Mouse (Mus musculus): Measurements from ENCODE around the gene Gpatch4.
A peak's percentile ranks its signal among the peaks of the same experiment; 100 is the strongest.

Gene Gpatch4

GRCm38 (mm10) chr3:88030608-88031395 lies 12.1 kb upstream of the Gpatch4 start:
- DNase-seq (ENCODE audit: low spot score in 2 of 2): no peak

GRCm38 (mm10) chr3:88033506-88033905 lies 9.4 kb upstream of the Gpatch4 start:
- DNase-seq (ENCODE audit: low spot score in 2 of 2): no peak

- DNase-seq (ENCODE audit: low spot score in 2 of 2): no peak
Measured at GRCm38 (mm10) chr3:88035561-88036293, 7.2 kb upstream of the Gpatch4 start.

- no peak for DNase-seq (ENCODE audit: low spot score in 2 of 2)
Measured at GRCm38 (mm10) chr3:88049532-88049931, 6.6 kb downstream of the Gpatch4 start.

GRCm38 (mm10) chr3:88057030-88057429 lies 14.1 kb downstream of the Gpatch4 start:
- DNase-seq (ENCODE audit: low spot score in 2 of 2): no peak

- peak; percentile 82 to 85 for DNase-seq (ENCODE audit: low spot score in 2 of 2)
Measured at GRCm38 (mm10) chr3:88057902-88058696, 15.2 kb downstream of the Gpatch4 start, which contains the start of gene Naxe. Gene Naxe, minus strand, starts transcription at chr3:88058495.

- no peak for DNase-seq (ENCODE audit: low spot score in 2 of 2)
Measured at GRCm38 (mm10) chr3:88068386-88068785, 25.5 kb downstream of the Gpatch4 start.

GRCm38 (mm10) chr3:88071783-88072182 lies 28.9 kb downstream of the Gpatch4 start:
- peak; percentile 79 to 85 for DNase-seq (ENCODE audit: low spot score in 2 of 2)

- DNase-seq (ENCODE audit: low spot score in 2 of 2): no peak
Measured at GRCm38 (mm10) chr3:88073631-88074030, 30.7 kb downstream of the Gpatch4 start.

- no peak for DNase-seq (ENCODE audit: low spot score in 2 of 2)
Measured at GRCm38 (mm10) chr3:88074351-88074750, 31.4 kb downstream of the Gpatch4 start.

- DNase-seq (ENCODE audit: low spot score in 2 of 2): no peak
Measured at GRCm38 (mm10) chr3:88074766-88075165, 31.9 kb downstream of the Gpatch4 start.

- DNase-seq (ENCODE audit: low spot score in 2 of 2): no peak
Measured at GRCm38 (mm10) chr3:88077441-88077840, 34.5 kb downstream of the Gpatch4 start.

- no peak for DNase-seq (ENCODE audit: low spot score in 2 of 2)
Measured at GRCm38 (mm10) chr3:88078204-88078603, 35.3 kb downstream of the Gpatch4 start, which contains the start of gene Ttc24. Gene Ttc24, minus strand, starts transcription at chr3:88078304.

GRCm38 (mm10) chr3:88081345-88082223 lies 38.7 kb downstream of the Gpatch4 start, which contains the start of gene Iqgap3:
Gene Iqgap3, plus strand, starts transcription at chr3:88081971.
- peak; percentile 71 to 90 for DNase-seq (ENCODE audit: low spot score in 2 of 2)

- peak in 1 of 2 experiments; percentile 30 for DNase-seq (ENCODE audit: low spot score in 2 of 2)
Measured at GRCm38 (mm10) chr3:88082224-88082618, 39.3 kb downstream of the Gpatch4 start.

GRCm38 (mm10) chr3:88082663-88083062 lies 39.8 kb downstream of the Gpatch4 start:
- peak in 1 of 2 experiments; percentile 48 for DNase-seq (ENCODE audit: low spot score in 2 of 2)

GRCm38 (mm10) chr3:88084001-88084400 lies 41.1 kb downstream of the Gpatch4 start:
- DNase-seq (ENCODE audit: low spot score in 2 of 2): no peak

- no peak for DNase-seq (ENCODE audit: low spot score in 2 of 2)
Measured at GRCm38 (mm10) chr3:88085459-88085858, 42.6 kb downstream of the Gpatch4 start.

- DNase-seq (ENCODE audit: low spot score in 2 of 2): peak in 1 of 2 experiments; percentile 52
Measured at GRCm38 (mm10) chr3:88087688-88088087, 44.8 kb downstream of the Gpatch4 start.

GRCm38 (mm10) chr3:88090106-88090505 lies 47.2 kb downstream of the Gpatch4 start:
- DNase-seq (ENCODE audit: low spot score in 2 of 2): no peak

GRCm38 (mm10) chr3:88090616-88091015 lies 47.7 kb downstream of the Gpatch4 start:
- no peak for DNase-seq (ENCODE audit: low spot score in 2 of 2)

All from spleen, postnatal 10 days (tissue).